Mouse (Mus musculus) lung, embryonic 14.5 days (tissue): ENCODE measurements at regions not wholly inside any gene's neighbourhood (a gene's known extent, or its start where the extent isn't known, plus 50 kb on each side); places are given as distances from the start of the nearest gene placed in this dataset.

Experiments used
- ATAC-seq: fragments of 200-750 bp; cut with Nextera tagmentation; 2 replicates; pipeline ENCODE4 v1.8.0; 2017; ENCODE audit warnings: mild to moderate bottlenecking, moderate TSS enrichment, moderate library complexity; ENCODE audit not compliant: insufficient read depth
- DNase-seq: peaks from one replicate; pipeline ENCODE4 v3.0.0-alpha.2; 2015
- H3K27ac ChIP-seq: fragments of 300-500 bp; sonication (generic); 2 replicates; pipeline ENCODE4 v1.5.1; 2014; ENCODE audit warnings: low read depth, mild to moderate bottlenecking, moderate library complexity
- H3K27me3 ChIP-seq: fragments of 300-500 bp; sonication (generic); 2 replicates; pipeline ENCODE4 v1.6.1; 2014; ENCODE audit warnings: low read length, control low read depth; ENCODE audit not compliant: insufficient read depth
- H3K36me3 ChIP-seq: fragments of 300-500 bp; sonication (generic); 2 replicates; pipeline ENCODE4 v1.6.1; 2014; ENCODE audit warnings: control low read depth; ENCODE audit not compliant: insufficient read depth
- H3K4me1 ChIP-seq: fragments of 300-500 bp; sonication (generic); 2 replicates; pipeline ENCODE4 v1.6.1; 2014; ENCODE audit warnings: antibody characterized with exemption, control low read depth; ENCODE audit not compliant: insufficient read depth
- H3K4me2 ChIP-seq: fragments of 300-500 bp; sonication (generic); 2 replicates; pipeline ENCODE4 v1.6.1; 2014; ENCODE audit warnings: mild to moderate bottlenecking
- H3K4me3 ChIP-seq: fragments of 300-500 bp; sonication (generic); 2 replicates; pipeline ENCODE4 v1.5.1; 2014; ENCODE audit warnings: low read depth, low read length
- H3K9ac ChIP-seq: fragments of 300-500 bp; sonication (generic); 2 replicates; pipeline ENCODE4 v1.6.1; 2014
- H3K9me3 ChIP-seq: fragments of 300-500 bp; sonication (generic); 2 replicates; pipeline ENCODE4 v1.6.1; 2016; ENCODE audit warnings: low read depth, low read length, control low read depth
- CTCF ChIP-seq: IDR thresholded peaks from 2 replicates; pipeline ENCODE4 v1.5.1; 2016; ENCODE audit warnings: antibody characterized with exemption, low read depth
- WGBS: fragments of 180-500 bp; shearing (Covaris S2); extraction: QIAGEN DNeasy Blood & Tissue Kit; methylation state at CpG from one replicate; pipeline ENCODE4 v1.1.7; 2014; 5-methylcytosine and 5-hydroxymethylcytosine counted together

DNA sequence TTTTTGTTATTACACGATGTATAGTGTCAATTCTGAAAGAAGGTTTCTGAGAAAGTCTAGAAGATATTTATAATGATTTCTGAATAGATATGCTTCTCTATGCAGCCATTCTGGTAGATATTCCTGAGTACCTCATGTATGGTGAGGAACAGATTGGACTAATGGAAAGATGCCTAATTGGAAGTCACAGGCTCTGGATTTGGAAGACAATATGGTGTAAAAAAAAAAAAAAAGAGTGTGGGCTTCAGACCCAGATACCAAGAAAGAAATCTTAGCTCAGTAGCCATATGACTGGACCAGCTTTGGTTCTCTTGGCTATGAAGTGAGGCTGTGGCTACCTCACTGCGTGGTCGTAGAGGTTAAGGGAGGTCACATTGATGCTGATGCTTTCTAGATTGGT lies 311.0 kb downstream of the Foxo1 start:
- Histone ChIP-seq H3K4me3 (no peak overlapping the region), H3K4me1 (no peaks in the 10 kb centered on the region), H3K27ac (no peak overlapping the region), H3K9me3 (no peaks in the 10 kb centered on the region), H3K4me2 (no peak overlapping the region), H3K9ac (no peak overlapping the region), H3K36me3 (no peaks in the 10 kb centered on the region), H3K27me3 (no peaks in the 10 kb centered on the region)
- DNase-seq (no peak), ATAC-seq (no peak)
- 85% methylated on average over 3 of the region's 3 CpGs for WGBS
- TF ChIP-seq CTCF, result no peak

GRCm38 (mm10) chr3:52576703-52577244 lies 308.6 kb downstream of the Foxo1 start:
- Histone ChIP-seq H3K9me3 (no peaks in the 10 kb centered on the region), H3K36me3 (no peaks in the 10 kb centered on the region), H3K4me3 (no peak overlapping the region), H3K27ac (no peak overlapping the region), H3K9ac (no peak overlapping the region), H3K4me1 (no peaks in the 10 kb centered on the region), H3K4me2 (no peak overlapping the region), H3K27me3 (no peaks in the 10 kb centered on the region)
- no peak for TF ChIP-seq CTCF
- no peak for DNase-seq
- ATAC-seq, result no peak
- 63% methylated on average over 6 of the region's 6 CpGs for WGBS

DNA sequence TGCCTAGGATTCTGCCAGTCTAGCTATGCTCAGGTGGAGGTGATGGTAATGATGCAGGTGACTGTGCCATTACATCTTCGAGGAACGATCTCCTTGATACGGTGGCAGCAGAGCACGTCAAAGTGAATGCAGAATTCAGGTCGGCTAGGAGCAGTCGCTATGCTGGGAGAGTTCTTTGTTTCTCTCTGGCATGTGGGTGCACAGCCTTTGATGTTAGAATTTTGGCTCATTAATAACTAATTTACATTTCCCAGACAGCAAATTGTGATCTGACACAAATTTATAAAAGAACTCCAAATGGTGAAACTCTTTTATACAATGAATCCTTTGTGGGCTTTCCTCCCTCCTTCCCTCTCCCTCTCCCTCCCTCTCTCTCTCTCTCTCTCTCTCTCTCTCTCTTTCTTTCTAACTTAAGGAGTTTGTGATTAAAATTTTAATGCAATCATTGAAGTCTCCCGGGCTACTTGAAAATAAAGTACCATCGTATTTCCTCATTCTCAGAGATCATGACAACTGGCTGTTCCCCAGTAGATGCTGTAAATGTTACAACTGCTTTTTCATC lies 307.2 kb downstream of the Foxo1 start:
- Histone ChIP-seq H3K9me3 (no peaks in the 10 kb centered on the region), H3K4me3 (no peak overlapping the region), H3K27ac (no peak overlapping the region), H3K4me1 (no peaks in the 10 kb centered on the region), H3K27me3 (no peaks in the 10 kb centered on the region), H3K4me2 (no peak overlapping the region), H3K36me3 (no peaks in the 10 kb centered on the region), H3K9ac (no peak overlapping the region)
- TF ChIP-seq CTCF, result no peak
- no peak for DNase-seq
- ATAC-seq, result no peak
- WGBS, result 82% methylated on average over 8 of the region's 8 CpGs

- no peak for ATAC-seq
- no peak for DNase-seq
- H3K9me3 ChIP-seq, result no peaks in the 10 kb centered on the region
- H3K36me3 ChIP-seq, result no peaks in the 10 kb centered on the region
- H3K9ac ChIP-seq, result no peak overlapping the region
- no peak overlapping the region for H3K4me3 ChIP-seq
- WGBS, result 81% methylated on average over 6 of the region's 6 CpGs
- no peaks in the 10 kb centered on the region for H3K27me3 ChIP-seq
- no peak for TF ChIP-seq CTCF
- H3K4me1 ChIP-seq, result no peaks in the 10 kb centered on the region
- no peak overlapping the region for H3K4me2 ChIP-seq
- no peak overlapping the region for H3K27ac ChIP-seq
Observed at GRCm38 (mm10) chr3:52574341-52574740, 306.2 kb downstream of the Foxo1 start.

- ATAC-seq (no peak), DNase-seq (no peak)
- Histone ChIP-seq H3K27ac (no peak overlapping the region), H3K27me3 (no peaks in the 10 kb centered on the region), H3K4me3 (no peak overlapping the region), H3K9me3 (no peaks in the 10 kb centered on the region), H3K4me2 (no peak overlapping the region), H3K4me1 (no peaks in the 10 kb centered on the region), H3K36me3 (no peaks in the 10 kb centered on the region), H3K9ac (no peak overlapping the region)
- no peak for TF ChIP-seq CTCF
- 72% methylated on average over 6 of the region's 6 CpGs for WGBS
Observed at GRCm38 (mm10) chr3:52573806-52574205, 305.7 kb downstream of the Foxo1 start.

- Histone ChIP-seq H3K4me1 (no peaks in the 10 kb centered on the region), H3K4me3 (no peak overlapping the region), H3K4me2 (no peak overlapping the region), H3K27me3 (no peaks in the 10 kb centered on the region), H3K9ac (no peak overlapping the region), H3K27ac (no peak overlapping the region), H3K36me3 (no peaks in the 10 kb centered on the region), H3K9me3 (no peaks in the 10 kb centered on the region)
- ATAC-seq (no peak), DNase-seq (no peak)
- no peak for TF ChIP-seq CTCF
- WGBS, result 77% methylated on average over 11 of the region's 11 CpGs
Observed at GRCm38 (mm10) chr3:52572514-52573485, 304.7 kb downstream of the Foxo1 start.

DNA sequence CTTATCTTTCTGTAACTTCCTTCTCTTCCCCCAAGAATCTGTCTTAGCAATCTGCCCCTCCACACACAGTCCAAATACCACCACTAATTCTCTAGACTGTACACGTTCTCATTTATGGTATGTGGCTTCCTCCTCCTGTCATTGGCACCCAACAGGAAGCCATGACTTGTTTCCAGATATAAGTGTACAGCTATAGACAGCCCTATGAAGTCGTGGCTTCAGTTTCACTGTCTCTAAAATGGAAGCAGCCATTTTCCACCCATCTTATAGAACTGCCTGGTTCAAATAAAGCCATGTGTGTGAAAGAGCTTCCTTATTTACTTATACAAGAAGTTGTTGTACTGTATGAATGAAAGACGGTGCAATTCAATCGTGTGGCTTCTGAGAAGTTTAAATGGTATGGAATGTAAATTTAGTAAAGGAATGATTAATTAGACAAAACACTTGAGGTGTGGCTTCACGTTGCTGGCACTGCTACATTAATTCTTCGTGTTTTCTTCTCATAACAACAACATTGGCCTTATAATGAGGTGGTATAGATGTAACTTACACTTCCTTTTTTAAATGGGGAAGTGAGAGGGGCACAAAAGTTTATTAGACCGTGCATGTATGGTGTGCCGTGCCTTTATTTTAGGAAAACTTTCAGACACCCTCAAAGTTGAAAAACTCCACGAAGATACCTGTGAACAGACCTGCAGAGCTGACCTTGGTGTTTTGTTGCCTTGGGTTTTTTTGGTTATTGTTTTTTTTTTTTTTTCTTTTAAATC lies 299.7 kb downstream of the Foxo1 start:
- Histone ChIP-seq H3K36me3 (no peaks in the 10 kb centered on the region), H3K27me3 (no peaks in the 10 kb centered on the region), H3K4me3 (no peak overlapping the region), H3K9me3 (no peaks in the 10 kb centered on the region), H3K9ac (no peak overlapping the region), H3K27ac (no peak overlapping the region), H3K4me2 (no peak overlapping the region), H3K4me1 (no peaks in the 10 kb centered on the region)
- ATAC-seq (no peak), DNase-seq (no peak)
- no peak for TF ChIP-seq CTCF
- 66% methylated on average over 9 of the region's 9 CpGs for WGBS
